Mouse (Mus musculus): ENCODE data around the gene Slc9a5. TPM values are rescaled to one million over a fixed set of nuclear protein-coding genes. Genes with fewer than 3 reads are reported as not detected.

Gene Slc9a5
- polyA plus RNA-seq, 2 experiments from 2014 or later: 0.16 TPM; not detected in 1

GRCm38 (mm10) chr8:105355179-105356024, 6.8 kb downstream of the Slc9a5 start:
- no peak for ATAC-seq

- ATAC-seq: no peak
Measured at GRCm38 (mm10) chr8:105356681-105357080, 8.0 kb downstream of the Slc9a5 start.

GRCm38 (mm10) chr8:105359208-105359607, 10.6 kb downstream of the Slc9a5 start:
- ATAC-seq: no peak

GRCm38 (mm10) chr8:105359646-105360045, 11.0 kb downstream of the Slc9a5 start:
- ATAC-seq: no peak

GRCm38 (mm10) chr8:105361751-105362702, 13.4 kb downstream of the Slc9a5 start:
- ATAC-seq: no peak

DNA sequence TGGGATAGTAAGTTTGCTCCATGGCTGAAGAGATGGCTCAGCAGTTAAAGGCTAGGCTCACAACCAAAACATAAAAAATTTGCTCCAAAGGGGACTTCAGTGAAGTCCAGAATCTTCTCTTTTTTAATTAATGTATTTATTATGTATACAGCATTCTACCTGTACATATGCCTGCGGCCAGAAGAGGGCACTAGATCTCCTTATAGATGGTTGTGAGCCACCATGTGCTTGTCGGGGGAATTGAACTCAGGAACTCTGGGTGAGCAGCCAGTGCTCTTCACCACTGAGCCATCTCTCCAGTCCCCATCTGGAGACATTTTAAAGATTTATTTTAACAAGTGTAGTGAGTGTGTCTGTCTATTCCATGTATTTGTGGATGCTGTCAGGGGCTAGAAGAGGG, 18.5 kb downstream of the Slc9a5 start:
- ATAC-seq: no peak

DNA sequence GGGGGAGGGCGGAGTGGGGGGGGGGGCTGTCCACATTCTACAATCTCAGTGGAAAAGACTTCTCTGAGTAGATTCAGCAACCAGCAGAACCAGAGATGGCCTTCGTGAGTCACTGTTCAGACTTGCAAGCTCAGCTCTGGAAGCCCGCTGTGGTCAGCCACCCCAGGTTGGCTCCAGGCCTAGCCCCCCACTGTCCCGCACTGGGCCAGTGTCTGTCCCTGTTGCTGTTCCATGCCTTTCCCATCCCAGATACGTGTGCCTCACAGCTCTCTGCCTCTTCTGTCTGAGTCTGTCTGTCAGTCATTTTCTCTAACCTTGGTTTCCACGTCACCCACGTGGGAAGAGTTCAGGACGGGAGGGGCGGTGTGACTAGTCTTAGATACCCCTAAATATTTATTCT, 23.8 kb downstream of the Slc9a5 start:
- no peak for ATAC-seq

DNA sequence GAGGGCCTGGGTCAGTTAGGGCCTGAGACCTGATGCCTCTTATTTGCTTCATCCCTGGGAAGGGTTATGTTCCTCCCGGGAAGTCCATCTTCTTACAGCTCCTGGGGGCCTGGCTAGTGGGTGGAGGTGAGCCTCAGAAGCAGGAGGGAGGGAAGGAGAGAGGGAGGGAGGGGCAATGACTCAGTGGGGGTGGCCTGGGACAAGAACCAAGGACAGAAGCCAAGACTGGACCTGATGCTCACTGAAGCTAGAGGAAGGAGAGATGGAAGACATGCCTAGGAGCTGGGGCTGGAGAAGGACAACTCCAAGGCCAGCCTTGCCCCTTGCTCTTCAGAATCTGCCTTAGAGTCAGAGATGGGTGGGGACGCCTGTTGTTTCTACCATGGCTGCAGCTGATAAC, 24.4 kb downstream of the Slc9a5 start, which contains the start of gene Plekhg4:
Plekhg4 (plus strand) TSS at position 243 of the 400 bp plus-strand sequence.
- no peak for ATAC-seq

- no peak for ATAC-seq
Measured at GRCm38 (mm10) chr8:105374513-105374966, 25.9 kb downstream of the Slc9a5 start.

- ATAC-seq: no peak
Measured at GRCm38 (mm10) chr8:105378673-105379072, 30.0 kb downstream of the Slc9a5 start.

DNA sequence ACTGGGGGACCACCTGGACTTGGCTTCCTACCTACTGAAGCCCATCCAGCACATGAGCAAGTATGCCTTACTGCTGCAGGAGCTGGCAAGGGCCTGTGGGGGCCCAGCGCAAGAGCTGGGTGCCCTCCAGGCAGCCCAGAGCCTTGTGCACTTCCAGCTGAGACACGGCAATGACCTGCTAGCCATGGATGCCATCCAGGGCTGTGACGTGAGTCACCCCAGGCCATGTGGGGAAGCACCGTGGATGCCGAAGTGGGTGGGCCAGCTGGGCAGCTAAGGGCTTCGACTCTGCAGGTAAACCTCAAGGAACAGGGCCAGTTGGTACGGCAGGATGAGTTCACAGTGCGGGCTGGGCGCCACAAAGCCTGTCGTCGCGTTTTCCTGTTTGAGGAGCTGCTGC, 31.7 kb downstream of the Slc9a5 start:
- ATAC-seq: no peak

DNA sequence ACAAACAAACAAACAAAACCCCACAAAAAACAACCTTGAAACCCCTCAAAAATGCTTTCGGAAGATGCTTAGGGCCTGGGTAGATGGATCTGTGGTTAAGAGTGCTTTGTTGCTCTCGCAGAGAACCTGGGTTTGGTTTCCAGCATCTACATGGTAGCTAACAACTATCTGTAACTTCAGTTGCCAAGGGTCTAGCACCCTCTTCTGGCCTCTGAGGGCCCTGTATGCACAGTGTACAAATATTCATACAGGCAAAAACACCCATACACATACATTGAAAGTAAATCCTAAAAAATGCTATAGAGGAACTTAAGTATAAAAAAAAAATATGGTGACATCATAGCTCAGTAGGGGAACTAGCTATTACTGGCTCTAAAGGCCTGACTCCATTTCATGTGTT, 35.4 kb downstream of the Slc9a5 start:
- no peak for ATAC-seq

GRCm38 (mm10) chr8:105387151-105387550, 38.5 kb downstream of the Slc9a5 start:
- no peak for ATAC-seq

DNA sequence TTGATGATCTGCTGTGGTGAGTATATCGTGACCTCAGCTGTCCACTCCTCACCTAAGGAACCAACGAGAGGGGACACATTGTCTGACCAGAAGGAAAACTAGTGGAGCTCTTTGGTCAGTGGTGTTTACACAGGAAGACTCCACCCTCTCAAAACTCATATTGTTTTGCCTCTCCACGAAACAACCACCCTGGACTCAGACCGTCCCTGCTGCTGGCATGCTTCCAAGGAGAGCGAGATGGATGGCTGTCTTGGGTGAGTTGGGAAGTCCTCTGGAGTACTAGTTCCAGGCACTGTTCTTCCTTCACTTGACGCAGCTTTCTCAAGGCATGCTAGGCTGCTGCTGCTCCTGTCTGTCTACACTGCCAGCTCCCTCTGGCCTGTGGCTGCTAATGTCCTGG, 40.5 kb downstream of the Slc9a5 start:
- no peak for ATAC-seq

DNA sequence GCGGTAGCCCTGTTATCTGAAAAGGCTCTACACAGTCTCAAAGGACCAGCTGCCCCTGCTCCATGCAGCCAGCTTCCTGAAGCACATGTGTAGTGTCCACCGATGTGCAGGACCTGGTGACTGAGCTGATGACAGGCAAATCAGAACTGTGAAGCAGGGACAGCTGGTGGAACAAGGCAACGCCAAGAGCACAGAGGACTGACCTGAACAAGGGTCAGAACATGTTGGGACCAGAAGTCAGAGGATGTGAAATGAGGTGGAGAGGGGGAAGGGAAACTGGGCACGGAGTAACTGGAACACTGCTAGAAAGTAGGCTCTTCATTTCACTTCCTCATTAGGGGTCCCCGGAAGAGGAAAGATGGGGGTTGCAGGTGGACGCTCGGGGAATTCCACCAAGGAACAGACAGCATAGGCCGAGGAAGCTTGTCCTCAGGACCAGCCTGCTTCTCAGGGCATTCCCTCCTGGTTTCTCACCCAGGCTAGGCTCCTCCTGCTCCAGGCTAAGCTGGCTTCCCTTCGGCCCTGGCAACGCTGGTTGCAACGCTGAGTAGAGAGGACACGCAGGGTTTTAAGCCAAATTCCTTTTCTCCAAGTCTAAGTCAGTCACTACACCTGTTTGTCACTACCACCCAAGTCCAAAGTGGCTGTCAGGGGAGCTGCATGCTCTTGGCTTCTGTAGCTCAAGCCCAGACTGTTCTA, 44.6 kb downstream of the Slc9a5 start:
- ATAC-seq: no peak

DNA sequence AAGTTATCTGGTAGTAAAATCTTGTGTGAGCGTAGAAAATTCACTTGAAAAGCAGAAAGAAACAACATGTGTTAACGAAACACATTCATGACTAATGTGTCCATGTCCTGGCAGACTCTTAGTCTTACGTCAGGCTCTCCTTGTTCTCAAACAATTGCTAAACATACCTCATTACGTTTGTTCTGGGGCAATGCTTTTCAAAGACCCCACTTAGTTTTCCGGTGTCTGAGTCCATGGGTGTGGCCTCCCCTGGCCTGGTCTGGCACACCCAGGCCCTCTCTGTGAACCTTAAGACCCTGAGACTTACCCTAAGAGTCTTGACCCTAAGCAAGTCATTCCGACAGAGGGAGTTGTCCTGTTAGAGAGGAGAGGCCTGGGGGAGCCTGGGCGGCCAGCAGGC, 45.3 kb downstream of the Slc9a5 start:
- no peak for ATAC-seq

DNA sequence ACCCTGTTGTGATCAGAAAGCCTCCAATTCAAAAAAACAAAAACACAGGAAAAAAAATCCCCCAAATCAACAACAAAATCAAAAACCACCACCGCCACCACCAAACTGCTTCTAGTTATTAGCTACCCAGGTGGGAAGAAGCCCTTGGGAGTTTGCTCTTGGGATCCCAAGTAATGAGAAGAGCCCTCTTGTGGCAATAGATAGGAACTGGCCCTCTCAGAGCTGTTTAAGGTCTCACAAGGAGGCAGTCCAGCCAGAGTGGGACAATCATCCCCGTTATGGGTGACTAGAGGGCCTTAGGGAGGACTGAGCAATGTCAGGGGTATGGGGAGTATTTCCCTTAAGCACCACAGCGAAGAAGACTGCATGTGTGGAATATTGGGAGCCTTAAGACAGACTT, 49.1 kb downstream of the Slc9a5 start:
- no peak for ATAC-seq

DNA sequence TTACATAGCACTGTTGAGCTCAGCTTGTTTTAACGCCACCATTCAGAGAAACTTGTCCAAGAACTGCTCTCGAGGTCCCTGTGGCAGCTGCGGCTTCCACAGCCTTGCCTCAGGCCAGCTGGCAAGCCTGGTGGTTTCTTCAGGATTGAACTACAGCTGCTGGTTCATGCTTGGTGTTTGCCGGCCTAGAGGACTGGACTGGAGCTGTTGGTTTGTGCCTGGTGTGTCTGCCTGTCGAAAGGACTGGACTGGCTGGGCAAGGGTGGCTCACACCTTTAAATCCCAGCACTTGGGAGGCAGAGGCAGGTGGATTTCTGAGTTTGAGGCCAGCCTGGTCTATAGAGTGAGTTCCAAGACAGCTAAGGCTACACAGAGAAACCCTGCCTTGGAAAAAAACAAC, 51.4 kb downstream of the Slc9a5 start:
- no peak for ATAC-seq

GRCm38 (mm10) chr8:105403467-105403866, 54.8 kb downstream of the Slc9a5 start:
- ATAC-seq: no peak

DNA sequence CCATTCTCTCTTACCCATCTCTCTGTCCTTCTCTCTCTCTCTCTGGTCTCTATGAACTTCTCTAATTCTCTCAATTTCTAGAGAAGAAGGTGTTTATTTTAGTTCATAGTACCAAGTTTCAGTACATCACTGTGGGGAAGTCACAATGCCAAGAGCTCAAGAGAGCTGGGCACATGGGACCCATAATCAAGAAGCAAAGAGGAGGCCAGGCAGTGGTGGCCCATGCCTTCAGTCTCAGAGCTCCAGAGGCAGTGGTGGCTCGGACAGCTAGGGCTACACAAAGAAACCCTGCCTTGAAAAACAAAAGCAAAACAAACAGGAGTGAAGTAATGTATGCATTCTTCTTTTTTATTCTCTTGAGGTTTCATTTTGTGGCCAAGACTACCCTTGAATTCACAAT, 55.9 kb downstream of the Slc9a5 start:
- no peak for ATAC-seq

GRCm38 (mm10) chr8:105406416-105406815, 57.8 kb downstream of the Slc9a5 start:
- ATAC-seq: no peak

GRCm38 (mm10) chr8:105408331-105408730, 59.7 kb downstream of the Slc9a5 start:
- ATAC-seq: no peak

- ATAC-seq: no peak
Measured at GRCm38 (mm10) chr8:105409947-105410346, 61.3 kb downstream of the Slc9a5 start.
